Mouse (Mus musculus) bone marrow macrophage, adult 2 months (primary cell): ENCODE measurements around the gene 4933434E20Rik. TPM values are rescaled to one million over a fixed set of nuclear protein-coding genes. Genes with fewer than 3 reads are reported as not detected.

Source experiments
- H3K27ac ChIP-seq: 2 replicates; pipeline ENCODE4 v1.5.1; 2012; ENCODE audit warnings: low read depth, low read length; ENCODE audit not compliant: insufficient read depth
- H3K4me1 ChIP-seq: 2 replicates; pipeline ENCODE4 v1.6.1; 2012; ENCODE audit warnings: low read length; ENCODE audit not compliant: control insufficient read depth, insufficient read depth
- H3K4me3 ChIP-seq: 2 replicates; pipeline ENCODE4 v1.5.1; 2012; ENCODE audit warnings: mild to moderate bottlenecking, low read length, moderate library complexity; ENCODE audit not compliant: insufficient read depth
- CTCF ChIP-seq: IDR thresholded peaks from 2 replicates; pipeline ENCODE4 v1.5.1; 2012; ENCODE audit warnings: low read depth, mild to moderate bottlenecking, low read length, moderate library complexity
- POLR2A ChIP-seq: IDR thresholded peaks from 2 replicates; pipeline ENCODE4 v1.6.1; 2012; ENCODE audit warnings: mild to moderate bottlenecking, low read depth, low read length, borderline replicate concordance
- polyA plus RNA-seq: library from polyadenylated mRNA; stranded (reverse); fragments of >200 nt; gene quantifications from 2 replicates; pipeline ENCODE4 v1.2.4, GENCODE M21; 2012; ENCODE audit not compliant: missing spikeins, insufficient read depth, insufficient read length

4933434E20Rik gene
- polyA plus RNA-seq, 1 experiment = 84.4 TPM

DNA sequence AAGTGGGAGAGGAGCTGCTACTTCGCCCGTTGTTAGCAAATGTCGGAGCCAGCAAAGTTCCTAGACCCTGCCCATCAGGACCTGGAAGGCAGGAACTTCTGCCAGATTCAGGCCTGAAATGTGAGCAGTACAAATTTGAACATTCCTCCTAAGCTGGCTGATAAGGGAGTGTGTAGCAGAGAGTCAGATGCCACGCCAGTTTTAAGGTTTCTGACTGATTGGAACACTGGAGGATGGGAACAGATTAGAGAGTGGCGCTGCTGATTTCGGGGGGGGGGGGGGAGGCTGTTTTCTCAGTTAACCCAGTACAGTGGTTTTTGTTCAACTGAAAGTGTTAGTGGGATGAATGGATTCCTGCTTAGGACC lies 29.0 kb downstream of the 4933434E20Rik start:
- H3K4me1 ChIP-seq = peaks cover 31% of the 10 kb centered on the region
- H3K4me3 ChIP-seq = peak overlapping the region; percentile 90
- TF ChIP-seq POLR2A (0 out of 2 replicates have a peak, but pooled peaks have one; percentile 28), CTCF (no peak)
- peak overlapping the region; percentile 98 for H3K27ac ChIP-seq

DNA sequence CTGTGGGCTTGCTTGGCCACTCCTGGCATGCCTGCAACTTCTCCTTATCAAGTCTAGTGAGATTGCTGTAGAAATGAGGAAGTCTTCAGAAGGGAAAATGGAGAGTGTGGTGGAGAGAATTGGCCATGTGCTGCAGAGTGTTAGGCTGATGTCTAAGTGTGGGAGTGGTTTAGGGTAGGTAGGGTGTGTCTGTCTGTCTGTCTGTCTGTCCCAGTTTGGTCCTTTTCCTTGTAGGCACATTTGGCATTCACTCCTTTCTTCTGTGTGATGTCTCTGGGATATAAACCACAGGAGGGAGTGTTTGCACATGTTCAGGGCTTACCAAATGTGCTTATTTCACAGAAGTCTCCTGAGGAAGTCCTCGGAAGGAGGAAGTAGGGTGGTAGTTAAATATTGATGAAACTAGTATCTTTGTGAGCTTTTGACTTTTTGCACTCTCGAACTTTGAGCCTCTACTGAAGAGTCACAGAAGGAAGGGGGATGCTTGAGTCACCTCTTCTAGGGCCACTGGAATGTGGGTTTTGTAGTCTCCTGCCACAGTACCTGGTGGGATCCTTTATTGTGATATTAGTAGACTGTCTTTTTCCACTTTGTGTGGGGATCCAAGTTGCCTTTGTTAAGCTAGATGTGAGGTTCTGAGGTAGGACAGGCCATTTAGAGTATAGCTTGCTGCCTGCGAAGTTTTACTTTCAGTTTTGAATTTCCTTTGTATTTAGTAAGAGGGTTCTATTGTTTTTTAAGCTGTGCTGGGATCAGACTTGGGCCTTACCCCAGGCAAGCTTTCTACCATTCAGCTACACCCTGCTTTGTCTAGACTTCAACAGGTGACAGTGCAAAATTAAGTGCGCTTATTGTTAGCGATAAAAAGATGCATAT lies 30.2 kb downstream of the 4933434E20Rik start:
- Histone ChIP-seq H3K4me1 (peaks cover 41% of the 10 kb centered on the region), H3K27ac (peak overlapping the region; percentile 91)
- no peak for TF ChIP-seq CTCF
- no peak for TF ChIP-seq POLR2A

GRCm38 (mm10) chr3:90083034-90083433 lies 31.6 kb downstream of the 4933434E20Rik start:
- Histone ChIP-seq H3K27ac (peak overlapping the region; percentile 91), H3K4me1 (peaks cover 39% of the 10 kb centered on the region), H3K4me3 (peak overlapping the region; percentile 57)
- TF ChIP-seq CTCF (no peak), POLR2A (no peak)

More for the DNA sequence above, 30.2 kb downstream of the 4933434E20Rik start:
- H3K4me3 ChIP-seq = peak overlapping the region; percentile 57

- peak overlapping the region; percentile 57 for H3K4me3 ChIP-seq
- peak overlapping the region; percentile 91 for H3K27ac ChIP-seq
- peaks cover 40% of the 10 kb centered on the region for H3K4me1 ChIP-seq
- no peak for TF ChIP-seq POLR2A
- no peak for TF ChIP-seq CTCF
These were observed 32.4 kb downstream of the 4933434E20Rik start for GRCm38 (mm10) chr3:90083698-90084324.

GRCm38 (mm10) chr3:90084790-90085189 lies 33.4 kb downstream of the 4933434E20Rik start:
- Histone ChIP-seq H3K27ac (peak overlapping the region; percentile 91), H3K4me1 (peaks cover 39% of the 10 kb centered on the region), H3K4me3 (no peak overlapping the region)
- TF ChIP-seq CTCF (no peak), POLR2A (no peak)

DNA sequence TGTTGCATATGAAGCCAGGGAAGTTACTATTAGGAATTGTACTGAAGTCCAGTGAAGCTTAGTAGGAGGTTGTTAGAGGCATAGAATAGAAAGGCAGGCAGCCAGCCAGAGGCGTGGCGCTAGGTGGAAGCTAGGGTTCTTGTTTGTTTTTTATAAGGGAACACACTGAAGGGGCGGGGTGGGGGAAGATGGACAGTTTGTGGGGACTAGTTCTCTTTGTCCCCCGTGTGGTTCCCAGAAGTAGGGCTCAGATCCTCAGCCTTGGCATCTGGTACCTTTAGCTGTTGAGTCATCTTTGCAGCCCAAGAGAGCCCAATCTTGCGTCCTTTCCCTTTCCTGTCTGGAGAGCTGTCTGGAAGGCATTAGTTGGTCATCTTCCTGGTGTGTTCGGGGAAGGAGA lies 33.8 kb downstream of the 4933434E20Rik start:
- H3K4me3 ChIP-seq = no peak overlapping the region

DNA sequence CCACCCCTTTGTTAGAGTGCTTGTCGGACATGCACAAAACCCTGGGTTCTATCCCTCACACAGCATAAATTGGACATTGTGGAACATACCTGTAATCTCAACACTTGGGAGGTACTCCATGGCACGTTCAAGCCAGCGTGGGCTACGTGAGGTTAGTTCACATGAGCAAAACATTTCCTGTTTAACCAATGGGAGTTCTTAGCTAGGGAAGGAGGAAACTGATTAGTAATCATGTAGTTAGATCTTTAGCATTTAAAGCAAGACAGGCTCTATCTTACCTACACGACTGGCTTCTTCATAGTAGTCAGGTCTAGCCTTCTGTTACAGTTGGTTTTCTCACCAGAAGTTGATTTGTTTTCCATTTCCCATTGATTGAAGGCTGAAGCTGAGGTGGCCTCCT lies 34.6 kb downstream of the 4933434E20Rik start:
- H3K4me3 ChIP-seq = no peak overlapping the region
- TF ChIP-seq CTCF (no peak), POLR2A (no peak)
- peaks cover 39% of the 10 kb centered on the region for H3K4me1 ChIP-seq
- 0 out of 2 replicates have a peak overlapping the region, but pooled peaks have one; percentile 3 for H3K27ac ChIP-seq

More for the DNA sequence above, 33.8 kb downstream of the 4933434E20Rik start:
- TF ChIP-seq POLR2A = no peak
- TF ChIP-seq CTCF = no peak
- peaks cover 39% of the 10 kb centered on the region for H3K4me1 ChIP-seq
- H3K27ac ChIP-seq = peak overlapping the region; percentile 91; the same call in 1 of the 2 replicates

- peaks cover 34% of the 10 kb centered on the region for H3K4me1 ChIP-seq
- H3K4me3 ChIP-seq = no peak overlapping the region
- TF ChIP-seq CTCF = no peak
- TF ChIP-seq POLR2A = no peak
- no peak overlapping the region for H3K27ac ChIP-seq
These were observed 37.2 kb downstream of the 4933434E20Rik start for GRCm38 (mm10) chr3:90088617-90089016.

GRCm38 (mm10) chr3:90090892-90091291 lies 39.5 kb downstream of the 4933434E20Rik start:
- TF ChIP-seq CTCF (no peak), POLR2A (no peak)
- peaks cover 13% of the 10 kb centered on the region for H3K4me1 ChIP-seq
- H3K27ac ChIP-seq = no peak overlapping the region
- no peak overlapping the region for H3K4me3 ChIP-seq

GRCm38 (mm10) chr3:90094453-90094852 lies 43.0 kb downstream of the 4933434E20Rik start:
- TF ChIP-seq CTCF (no peak), POLR2A (no peak)

More at GRCm38 (mm10) chr3:90094453-90094852, 43.0 kb downstream of the 4933434E20Rik start:
- Histone ChIP-seq H3K4me3 (no peak overlapping the region), H3K4me1 (no peaks in the 10 kb centered on the region), H3K27ac (no peak overlapping the region)
